9 mouse cellular contexts compared by ENCODE assay signal in genomic region chr5:125150951-125151564, GRCm38 (mm10). TPM values are rescaled to one million over a fixed set of nuclear protein-coding genes. Genes with fewer than 3 reads are reported as not detected.
A peak's percentile ranks its signal among the peaks of the same experiment; 100 is the strongest.
DNase-seq lines count a peak whose midpoint lies in the region; ATAC-seq lines count a peak whose summit lies in the region.
"Had no signal": no experiment of that assay in that cellular context is flagged by ENCODE, and none has a peak within 500 bp of the region (broad histone marks: within the 10 kb centered on the region; RNA-seq: fewer than 3 reads in every experiment).

No protein-coding gene starts in this region.

- peak overlapping the region; percentile 52 for H3K9ac ChIP-seq in hindbrain, embryonic 11.5 days (ENCODE audit: low read depth, low read length)

- peak; percentile 54 for DNase-seq in cerebellum, adult 11-12 months
- no peak for DNase-seq in cerebellum, postnatal 36 days
- DNase-seq in embryo, embryonic 10.5 days (ENCODE audit: low spot score) = peak; percentile 83
- DNase-seq in hindbrain, embryonic 11.5 days (ENCODE audit: low spot score) = peak; percentile 82
- peak; percentile 60 for DNase-seq in lung, postnatal 14 days
- peak; percentile 38 for DNase-seq in yolk sac, embryonic 10.5 days (ENCODE audit: low spot score)
- no peak for DNase-seq in cerebellum, adult 8-10 months
- no peak for DNase-seq in layer of hippocampus, postnatal 36 days

- H3K27me3 ChIP-seq in hindbrain, embryonic 11.5 days (ENCODE audit: control insufficient read depth, insufficient read depth, low read length) = no peaks in the 10 kb centered on the region

- peak overlapping the region; percentile 19 for H3K4me2 ChIP-seq in hindbrain, embryonic 11.5 days (replicated peaks; ENCODE audit: low read depth, low read length)

- no peaks in the 10 kb centered on the region for H3K9me3 ChIP-seq in hindbrain, embryonic 11.5 days (ENCODE audit: control insufficient read depth, low read length)
- H3K9me3 ChIP-seq: megakaryocyte, embryonic 14.5 days had no signal

- peaks cover 33% of the 10 kb centered on the region for H3K4me1 ChIP-seq in hindbrain, embryonic 11.5 days (replicated peaks; ENCODE audit: control insufficient read depth, insufficient read depth, low read length)

- 14% methylated on average over 10 of the region's 10 CpGs for WGBS in hindbrain, embryonic 11.5 days

- ATAC-seq in hindbrain, embryonic 11.5 days (ENCODE audit: low FRiP score) = peak; percentile 74

- H3K36me3 ChIP-seq in hindbrain, embryonic 11.5 days (ENCODE audit: control insufficient read depth, insufficient read depth, low read length) = no peaks in the 10 kb centered on the region

- no peak overlapping the region for H3K4me3 ChIP-seq in hindbrain, embryonic 11.5 days (ENCODE audit: low read depth, low read length)
- H3K4me3 ChIP-seq: megakaryocyte, embryonic 14.5 days had no signal

- H3K27ac ChIP-seq in hindbrain, embryonic 11.5 days (ENCODE audit: low read depth, low read length) = peak overlapping the region; percentile 98

RNA-seq across cellular contexts. Expression of gene Ncor2, which starts 28.0 kb away (rescaled TPM):
- polyA plus RNA-seq in hindbrain, embryonic 11.5 days (2014; fragmentation: Nextera tagmentation; extraction: Ambion mirVana) = 14.5 and 21.2 TPM in 2 replicates
- 100 to 1,000 TPM; 266 to 300 TPM for total RNA-seq in layer of hippocampus, postnatal 36 days (2021)

Comparison
In these comparisons a context has a peak if more than half of its experiments do, and no peak if none do; other contexts are left out.
1. DNase-seq: peak in cerebellum, adult 11-12 months (single experiment), embryo, embryonic 10.5 days (single experiment), hindbrain, embryonic 11.5 days (single experiment), lung, postnatal 14 days (single experiment) and yolk sac, embryonic 10.5 days (single experiment); none in cerebellum, postnatal 36 days (0 of 2), cerebellum, adult 8-10 months (single experiment) and layer of hippocampus, postnatal 36 days (0 of 2).